Mouse (Mus musculus) layer of hippocampus, postnatal 10 days (tissue): ENCODE measurements around the gene Pde6h. TPM values are rescaled to one million over a fixed set of nuclear protein-coding genes. Genes with fewer than 3 reads are reported as not detected.

Experiments used
- DNase-seq, 2 experiments: peaks; one replicate each; pipeline ENCODE4 v3.0.0; 2021; ENCODE audit warnings: low spot score in 2 of 2
- total RNA-seq, 2 experiments: library from RNA; stranded (reverse); gene quantifications; 2 replicates each; pipeline ENCODE4 v1.2.3; 2021

The Pde6h gene
- total RNA-seq, 2 experiments from 2014 or later: 0.71 to 1.3 TPM

GRCm38 (mm10) chr6:136910247-136910890, 13.3 kb upstream of the Pde6h start:
- no peak for DNase-seq

GRCm38 (mm10) chr6:136912751-136913265, 10.8 kb upstream of the Pde6h start:
- no peak for DNase-seq

GRCm38 (mm10) chr6:136913384-136914126, 10.1 kb upstream of the Pde6h start:
- DNase-seq: no peak

DNA sequence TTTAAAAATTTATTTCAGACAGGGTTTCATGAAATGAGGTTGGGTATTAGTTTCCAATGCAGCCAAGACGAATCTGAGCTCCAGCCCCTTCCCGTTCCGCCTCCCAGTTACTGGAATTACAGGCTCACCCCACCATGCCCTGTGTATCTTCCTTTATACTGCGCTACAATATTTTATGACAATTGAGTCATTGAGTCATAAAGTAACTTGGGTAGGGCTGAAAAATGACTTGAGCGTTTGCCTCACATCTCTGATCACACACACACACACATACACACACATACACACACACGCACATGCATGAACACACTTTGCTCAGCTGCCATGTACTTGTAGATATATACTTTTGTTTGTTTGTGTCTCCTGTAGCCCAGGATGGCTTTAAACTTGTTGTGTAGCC, 9.4 kb upstream of the Pde6h start:
- no peak for DNase-seq

GRCm38 (mm10) chr6:136915721-136916395, 7.8 kb upstream of the Pde6h start:
- no peak for DNase-seq

DNA sequence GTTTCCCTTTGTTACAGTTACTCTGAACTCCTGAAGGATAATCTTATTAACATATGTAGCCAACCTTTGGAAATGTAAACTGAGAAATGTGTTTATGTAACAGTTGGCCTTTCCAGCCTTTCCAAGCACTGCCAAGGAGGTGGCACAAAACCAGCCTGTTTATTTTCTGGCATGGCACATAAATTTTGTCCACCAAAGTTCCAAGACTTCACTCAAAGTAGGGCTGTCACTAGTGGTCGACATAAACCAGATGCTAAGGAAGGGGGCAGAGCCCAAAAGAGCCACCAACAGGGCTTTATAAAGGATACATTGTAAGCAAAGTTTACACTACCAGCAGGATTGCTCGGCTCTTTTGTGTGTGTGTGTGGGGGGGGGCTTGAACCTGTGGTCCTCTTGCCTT, 5.7 kb upstream of the Pde6h start:
- DNase-seq: no peak

DNA sequence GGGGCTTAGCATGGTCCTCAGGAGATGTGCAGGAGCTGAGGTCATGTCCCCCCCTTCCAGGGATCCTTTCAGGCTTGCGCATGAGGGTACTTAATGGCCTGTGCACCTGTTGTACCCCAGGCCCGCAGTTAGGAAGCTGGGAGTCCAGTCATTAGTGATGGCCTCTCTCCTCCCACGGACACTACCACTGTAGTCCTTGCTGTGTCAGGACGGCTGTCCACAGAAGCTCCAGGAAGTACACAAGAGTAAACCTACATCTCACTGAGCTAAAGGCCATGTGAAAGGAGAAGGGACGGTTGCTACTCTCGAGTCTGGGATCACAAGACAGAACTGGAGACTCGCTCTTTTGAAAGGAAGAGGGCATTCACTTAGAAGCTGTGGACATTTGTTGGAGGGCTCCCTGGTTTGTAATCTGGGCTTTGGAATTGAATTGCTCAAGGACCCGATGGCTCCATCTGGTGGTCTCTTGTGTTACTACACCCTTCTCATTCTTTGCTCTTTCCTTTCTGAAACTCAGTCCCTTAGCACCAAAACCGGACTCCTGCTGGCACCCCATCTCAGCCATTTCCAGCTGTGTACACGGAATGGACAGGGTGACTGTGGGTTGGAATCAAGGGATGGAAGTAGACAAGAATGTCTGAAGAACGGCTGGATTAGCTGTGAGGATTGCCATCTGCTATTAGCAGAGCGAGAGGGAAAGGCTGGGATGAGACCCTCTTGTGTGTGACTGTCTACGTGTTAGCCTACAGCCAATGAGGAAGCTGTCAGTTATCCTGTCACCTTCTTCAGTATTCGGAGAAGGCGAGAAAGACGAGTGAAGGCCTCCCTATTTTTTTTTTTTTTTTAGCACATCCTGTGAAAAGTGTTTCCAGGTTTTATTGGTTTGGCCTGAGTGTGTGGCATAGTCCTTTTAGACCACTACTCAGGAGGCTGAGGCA, 3.0 kb upstream of the Pde6h start:
- DNase-seq: peak; percentile 84 to 88

- DNase-seq: peak in 1 of 2 experiments; percentile 33
These were observed 2.0 kb upstream of the Pde6h start for GRCm38 (mm10) chr6:136921601-136922000.

DNA sequence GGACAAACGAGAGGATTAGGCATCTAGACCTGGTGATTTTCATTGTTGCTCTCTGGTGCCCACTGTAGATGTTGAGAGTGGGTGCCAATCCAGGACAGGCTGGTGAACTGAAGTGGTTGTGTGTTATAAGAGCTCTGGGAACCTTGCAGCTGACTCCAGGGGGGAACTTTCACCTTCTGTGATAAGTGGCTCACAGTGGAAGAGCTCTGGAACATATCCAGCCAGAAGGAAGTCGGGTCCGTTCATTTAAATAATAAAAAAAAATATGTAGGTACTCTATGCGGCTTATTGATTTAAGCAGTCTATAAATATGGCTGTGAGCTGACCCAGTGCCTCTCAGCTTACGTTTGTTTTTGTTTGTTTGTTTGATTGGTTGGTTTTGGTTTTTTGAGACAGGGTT, 1.6 kb upstream of the Pde6h start, which contains the start of gene Erp27:
Gene Erp27 (minus strand): TSS at position 101 of the 400 bp plus-strand sequence.
- DNase-seq: no peak

DNA sequence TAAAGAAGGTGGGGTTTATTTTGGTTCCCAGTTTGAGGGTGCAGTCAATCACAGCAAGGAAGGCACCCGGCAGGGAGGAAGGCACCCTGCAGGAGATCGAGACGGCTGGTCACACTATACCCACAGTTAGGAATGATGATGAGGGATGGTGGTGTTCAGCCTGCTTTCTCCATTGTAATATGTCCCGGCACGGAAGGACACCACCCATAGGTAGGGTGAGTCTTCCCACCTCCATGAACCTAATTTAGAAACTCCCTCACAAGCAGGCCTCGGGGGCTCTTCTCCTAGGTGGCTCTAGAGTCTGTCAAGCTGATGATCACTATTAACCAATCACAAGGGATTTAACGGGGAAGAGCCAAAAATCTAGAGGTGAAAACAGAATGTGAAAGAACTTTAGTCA, 761 bp upstream of the Pde6h start:
- DNase-seq: no peak

DNA sequence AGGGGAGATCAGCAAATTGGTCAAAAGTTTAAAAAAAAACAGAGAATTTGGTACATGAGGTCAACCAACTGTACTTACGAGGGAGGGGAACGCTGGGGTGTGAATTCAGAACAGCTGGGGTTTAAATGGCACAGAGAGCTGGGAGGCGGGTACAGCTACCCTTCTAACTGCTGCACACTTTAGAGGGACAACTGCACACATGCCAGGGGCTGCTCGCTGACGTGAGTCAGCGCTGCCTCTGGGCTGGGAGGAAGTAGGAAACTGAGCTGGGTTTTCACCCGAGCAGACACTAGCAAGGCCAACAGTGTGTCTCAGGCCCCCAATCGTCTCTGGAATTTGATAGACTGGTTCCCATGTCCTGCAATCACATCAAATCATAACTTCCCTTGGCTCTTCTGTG, 1.4 kb downstream of the Pde6h start:
- DNase-seq: no peak

DNA sequence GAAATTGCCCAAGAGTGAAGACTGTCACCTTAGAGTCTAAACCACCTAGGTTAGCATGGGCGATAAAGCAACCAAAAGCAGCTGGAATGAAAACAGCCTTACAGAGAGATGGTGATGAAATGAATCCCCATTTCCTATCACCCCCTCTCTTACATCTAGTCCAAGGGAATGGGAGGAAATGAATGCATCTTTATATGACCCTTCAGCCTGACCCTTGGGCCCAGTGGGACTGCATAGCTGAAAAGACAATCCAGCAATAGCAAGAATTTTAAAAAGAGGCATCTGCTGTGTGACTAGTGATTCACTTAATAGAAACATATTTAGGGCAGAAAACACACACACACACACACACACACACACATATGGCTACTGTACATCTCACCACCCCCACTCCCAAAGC, 4.0 kb downstream of the Pde6h start:
- no peak for DNase-seq

DNA sequence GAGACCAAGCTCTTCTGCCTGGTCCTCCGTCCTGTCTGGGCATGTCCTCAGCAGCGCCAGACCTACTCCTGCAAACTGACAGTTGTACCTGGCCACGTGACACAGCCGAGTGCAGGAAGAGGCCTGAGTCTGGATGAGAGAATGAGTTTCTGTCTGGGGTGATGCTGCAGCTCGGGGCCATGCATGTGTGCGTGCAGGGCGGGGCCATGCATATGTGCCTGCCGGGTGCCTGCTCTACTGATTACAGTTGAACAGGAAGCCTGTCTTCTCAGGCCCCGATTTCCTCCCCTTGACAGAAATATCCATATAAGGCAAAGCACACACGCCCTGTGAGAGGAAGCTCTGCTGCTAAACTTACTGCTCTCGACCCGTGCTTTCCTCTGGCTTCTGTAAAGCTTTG, 7.0 kb downstream of the Pde6h start:
- DNase-seq: no peak

DNA sequence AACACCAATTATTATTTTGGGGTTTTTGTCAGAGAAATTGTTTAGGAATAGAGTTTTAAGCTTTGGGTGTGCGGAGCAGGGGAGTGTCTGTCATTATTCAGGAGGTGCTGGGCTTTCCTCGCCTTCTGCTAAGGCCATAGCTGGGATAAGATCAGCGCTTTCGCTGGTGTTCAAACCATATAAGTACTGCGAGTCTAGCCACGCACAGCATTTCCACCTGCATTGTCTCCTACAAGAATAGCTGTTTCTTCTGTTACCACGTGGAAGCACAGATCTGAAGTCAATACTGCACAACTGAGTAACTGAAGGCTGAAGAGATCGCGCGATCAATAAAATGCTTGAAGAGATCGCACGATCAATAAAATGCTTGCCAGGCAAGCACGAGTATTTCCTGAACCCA, 7.6 kb downstream of the Pde6h start:
- DNase-seq: no peak

DNA sequence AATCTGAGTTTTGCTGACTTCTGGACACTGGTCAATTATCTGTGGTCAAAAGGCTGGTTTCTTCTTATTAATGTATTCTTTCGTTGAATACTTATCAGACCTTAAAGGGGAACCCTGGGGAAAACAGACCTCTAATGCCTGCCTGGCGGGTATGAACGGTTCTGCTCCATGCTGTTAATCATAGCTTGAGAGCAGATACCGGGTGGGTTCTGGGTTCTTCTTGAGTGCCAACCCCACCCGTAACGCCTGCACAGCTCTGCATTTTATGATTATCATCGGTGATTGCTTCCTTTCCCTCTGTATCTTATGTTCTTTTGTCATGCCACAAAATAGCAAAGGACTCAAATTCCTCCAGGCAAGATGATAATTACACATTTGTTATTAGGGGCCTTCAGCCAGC, 10.4 kb downstream of the Pde6h start:
- no peak for DNase-seq

- DNase-seq: no peak
These were observed 11.6 kb downstream of the Pde6h start for GRCm38 (mm10) chr6:136935233-136935632.

- DNase-seq: no peak
These were observed 12.7 kb downstream of the Pde6h start for GRCm38 (mm10) chr6:136936361-136936760.

- no peak for DNase-seq
These were observed 13.5 kb downstream of the Pde6h start for GRCm38 (mm10) chr6:136937117-136937516.

- DNase-seq: no peak
These were observed 14.9 kb downstream of the Pde6h start for GRCm38 (mm10) chr6:136938331-136939126.
